Mouse (Mus musculus): ENCODE results near the gene Doc2b. TPM values are rescaled to one million over a fixed set of nuclear protein-coding genes. Genes with fewer than 3 reads are reported as not detected.
"Not testable (repeated sequence)": the region's sequence is repeated elsewhere in the genome, so short reads cannot be mapped to it uniquely, and the experiment has no call there.

The Doc2b gene
- total RNA-seq, 2 experiments from 2014 or later = 0.33 to 0.47 TPM

- no peak for DNase-seq
Observed at GRCm38 (mm10) chr11:75735462-75736252, 60.2 kb downstream of the Doc2b start.

DNA sequence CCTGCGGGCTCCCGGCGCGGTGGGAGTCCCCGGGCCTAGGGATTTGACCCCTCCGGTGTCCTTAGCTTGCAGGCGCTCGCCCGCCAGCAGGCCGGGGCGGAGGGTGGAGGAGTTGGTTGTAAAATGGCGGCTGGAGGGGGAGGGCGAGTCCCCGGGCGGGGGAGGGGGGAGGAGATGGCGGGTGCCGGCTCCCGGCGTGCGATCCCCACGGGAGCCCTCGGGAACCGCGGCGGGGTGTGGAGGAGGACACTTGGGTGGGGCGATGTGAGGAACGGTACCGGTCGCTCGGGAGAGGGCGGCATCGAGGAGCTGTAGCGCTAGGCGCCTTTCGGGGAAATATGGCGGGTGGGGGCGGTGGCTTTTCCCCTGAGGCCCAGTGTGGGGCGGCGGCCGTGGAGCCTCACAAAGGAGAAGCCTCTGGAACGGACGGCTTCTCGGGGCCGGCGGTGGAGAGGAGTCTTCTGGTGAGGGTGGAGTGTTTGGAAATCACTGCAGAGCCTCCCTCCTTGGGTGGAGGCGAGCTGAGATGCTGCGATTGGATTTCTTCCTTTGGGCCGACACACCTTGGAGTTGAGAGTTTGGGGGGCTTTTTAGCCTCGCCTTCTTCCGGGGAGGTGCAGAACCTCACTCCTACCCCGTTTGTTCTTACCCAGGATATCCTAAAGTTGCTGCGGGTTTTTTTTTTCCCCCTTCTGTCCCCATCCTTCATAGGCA, 62.5 kb downstream of the Doc2b start:
- peak; percentile 77 for DNase-seq

GRCm38 (mm10) chr11:75732434-75733226, 63.2 kb downstream of the Doc2b start, which contains the start of gene Ywhae:
Gene Ywhae (plus strand): TSS chr11:75732869.
- peak; percentile 93 for DNase-seq

- DNase-seq = not testable (repeated sequence)
Observed at GRCm38 (mm10) chr11:75727659-75728058, 68.2 kb downstream of the Doc2b start.

DNA sequence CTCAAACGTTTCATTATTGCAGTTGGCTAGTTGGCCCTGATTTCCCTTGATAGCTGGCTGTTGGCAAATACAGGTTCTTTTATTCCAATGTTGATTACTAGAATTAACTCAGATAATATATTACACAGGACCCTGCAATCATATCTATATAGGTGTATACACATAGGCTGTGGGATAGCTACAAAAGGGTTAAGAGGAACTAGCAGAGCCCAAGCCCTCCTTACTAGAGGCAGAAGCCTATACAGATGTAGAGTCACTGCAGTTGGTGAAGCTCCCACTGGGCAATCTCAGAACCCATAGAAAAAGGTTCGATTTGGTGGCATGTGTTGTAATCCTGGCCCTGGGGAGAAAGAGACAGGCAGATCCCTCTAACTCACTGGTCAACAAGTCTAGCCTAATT, 68.7 kb downstream of the Doc2b start:
- DNase-seq = no peak

DNA sequence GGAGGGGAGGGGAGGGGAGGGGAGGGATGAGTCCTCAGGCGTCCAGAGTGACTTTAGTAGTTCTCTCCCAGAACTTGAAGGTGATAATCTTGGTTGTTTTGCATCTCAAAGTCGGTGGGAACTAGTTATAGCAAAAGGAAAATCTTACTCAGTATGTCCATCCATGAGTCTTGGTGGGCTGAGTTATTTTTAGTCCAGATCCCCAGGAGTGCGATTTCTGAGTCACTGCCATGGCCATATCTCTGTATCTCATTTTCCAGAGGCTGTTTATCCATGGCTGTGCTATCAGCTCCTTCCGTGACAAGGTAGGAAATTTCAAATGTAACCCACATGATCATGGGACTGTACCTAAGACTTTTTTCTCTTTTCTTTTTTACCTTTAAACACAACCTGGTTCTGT, 73.5 kb downstream of the Doc2b start:
- DNase-seq = no peak

Other genes with a start within 250 kb of the Doc2b start
- gene Pitpna, start 208.0 kb downstream of the Doc2b start, total RNA-seq (2021) = 100 to 1,000 TPM; 150 to 155 TPM
- 10 to 100 TPM; 23.4 to 26.9 TPM for gene Inpp5k, start 165.1 kb downstream of the Doc2b start, total RNA-seq (2021)
- gene Myo1c, start 145.5 kb downstream of the Doc2b start, total RNA-seq (2021) = 100 to 1,000 TPM; 158 to 160 TPM
- gene Crk, start 116.8 kb downstream of the Doc2b start, total RNA-seq (2021) = 100 to 1,000 TPM; 117 to 123 TPM
- gene Ywhae, start 63.2 kb downstream of the Doc2b start, total RNA-seq (2021) = 100 to 1,000 TPM; 826 to 885 TPM
- 10 to 100 TPM; 26.2 to 26.7 TPM for gene Rph3al, start 142.4 kb upstream of the Doc2b start, total RNA-seq (2021)
- gene 1700016K19Rik, start 203.9 kb upstream of the Doc2b start, total RNA-seq (2021) = not detected
- 10 to 100 TPM; 37.3 to 42.1 TPM for gene Rflnb, start 231.7 kb upstream of the Doc2b start, total RNA-seq (2021)